Mouse (Mus musculus): ENCODE results near the gene Ube2q2. TPM values are rescaled to one million over a fixed set of nuclear protein-coding genes. Genes with fewer than 3 reads are reported as not detected.

Gene Ube2q2
- polyA plus RNA-seq, 1 experiment from 2014 or later, result 33.9 TPM

DNA sequence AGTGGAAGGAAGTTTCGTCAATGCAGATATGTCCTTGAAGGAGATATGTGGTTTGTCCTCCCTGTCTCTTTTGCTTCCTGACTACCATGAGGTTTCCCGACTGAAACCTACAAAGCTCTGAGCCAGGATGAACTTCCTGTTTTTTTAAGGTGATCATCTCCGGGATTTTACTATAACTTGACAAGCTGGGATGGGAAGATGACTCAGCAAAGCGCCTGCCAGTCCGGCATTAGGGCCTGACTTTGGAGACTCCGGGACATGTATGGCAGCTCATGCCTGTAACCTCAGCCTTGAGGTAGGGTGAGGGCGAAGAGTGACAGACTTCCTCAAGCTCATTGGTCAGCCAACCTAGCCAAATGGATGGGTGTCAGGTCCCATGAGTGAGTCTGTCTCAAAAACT, 22.9 kb upstream of the Ube2q2 start:
- DNase-seq (ENCODE audit: low read depth, low spot score) (no peak), ATAC-seq (no peak)
- no peak for TF ChIP-seq CTCF (IDR thresholded peaks at IDR 0.05)
- in situ Hi-C loops (cut with MboI; ENCODE audit: low pct_unique_long_range_greater_than_20kb), result no loop called here
- POLR2A ChIA-PET, result no interaction called here
- no peaks in the 10 kb centered on the region for H3K27me3 ChIP-seq
- CTCF ChIA-PET, result interaction anchor here (1.2 kb wide), 1 partner anchor 13 kb away, joined by 3 read pairs; no protein-coding TSS in a partner anchor

DNA sequence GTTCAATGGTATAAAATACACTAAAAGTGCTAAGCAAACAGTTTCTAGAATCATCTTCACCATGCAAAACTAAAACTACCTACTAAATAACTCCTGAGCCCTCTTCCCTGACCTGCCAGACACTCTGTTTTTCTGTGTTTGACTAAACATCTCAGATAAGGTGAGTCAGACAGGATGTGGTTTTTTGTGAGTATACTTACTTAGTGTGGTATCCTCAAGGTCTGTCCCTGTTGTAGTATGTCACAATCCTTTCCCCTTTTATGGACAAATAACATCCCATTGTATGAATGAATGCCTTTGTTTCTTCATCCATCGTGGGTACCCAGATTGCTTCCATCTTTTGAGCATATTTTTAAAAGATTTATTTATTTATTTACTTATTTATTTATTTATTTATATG, 22.4 kb upstream of the Ube2q2 start:
- in situ Hi-C loops (cut with MboI; ENCODE audit: low pct_unique_long_range_greater_than_20kb), result no loop called here
- ChIA-PET CTCF (no interaction called here), POLR2A (no interaction called here)
- ATAC-seq, result no peak
- no peak for TF ChIP-seq CTCF (IDR thresholded peaks at IDR 0.05)
- no peaks in the 10 kb centered on the region for H3K27me3 ChIP-seq
- DNase-seq (ENCODE audit: low read depth, low spot score), result no peak

DNA sequence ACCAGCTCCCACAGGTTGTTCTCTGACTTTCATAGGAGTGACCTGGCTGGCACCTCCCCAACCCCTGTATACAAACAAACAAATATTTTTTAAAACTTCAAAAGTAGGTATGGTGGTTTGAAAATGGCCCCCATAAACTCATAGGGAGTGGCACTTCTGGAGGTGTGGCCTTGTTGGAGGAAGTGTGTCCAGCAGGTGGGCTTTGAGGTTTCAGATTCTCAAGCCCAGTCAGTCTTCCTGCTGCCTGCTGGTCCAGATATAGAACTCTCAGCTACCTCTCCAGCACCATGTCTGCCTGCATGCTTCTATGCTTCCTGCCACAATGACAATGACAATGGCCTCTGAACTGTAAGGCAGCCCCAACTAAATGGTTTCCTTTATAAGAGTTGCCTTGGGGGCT, 16.8 kb upstream of the Ube2q2 start:
- no peak for DNase-seq (ENCODE audit: low read depth, low spot score)

GRCm38 (mm10) chr9:55136576-55136975, 12.1 kb upstream of the Ube2q2 start:
- no peak for TF ChIP-seq CTCF (IDR thresholded peaks at IDR 0.05)
- CTCF ChIA-PET, result no interaction called here
- POLR2A ChIA-PET, result no interaction called here
- no peak for DNase-seq (ENCODE audit: low read depth, low spot score)
- no peak for ATAC-seq
- in situ Hi-C loops (cut with MboI; ENCODE audit: low pct_unique_long_range_greater_than_20kb), result no loop called here
- no peaks in the 10 kb centered on the region for H3K27me3 ChIP-seq

More for the DNA sequence above, 16.8 kb upstream of the Ube2q2 start:
- ChIA-PET CTCF (no interaction called here), POLR2A (no interaction called here)
- ATAC-seq, result no peak
- in situ Hi-C loops (cut with MboI; ENCODE audit: low pct_unique_long_range_greater_than_20kb), result no loop called here
- H3K27me3 ChIP-seq, result no peaks in the 10 kb centered on the region
- TF ChIP-seq CTCF (IDR thresholded peaks at IDR 0.05), result no peak

- in situ Hi-C loops (cut with MboI; ENCODE audit: low pct_unique_long_range_greater_than_20kb), result no loop called here
- no peak for ATAC-seq
- no peaks in the 10 kb centered on the region for H3K27me3 ChIP-seq
- CTCF ChIA-PET, result no interaction called here
- TF ChIP-seq CTCF (IDR thresholded peaks at IDR 0.05), result no peak
- DNase-seq (ENCODE audit: low read depth, low spot score), result no peak
- POLR2A ChIA-PET, result no interaction called here
Observed at GRCm38 (mm10) chr9:55137112-55137511, 11.5 kb upstream of the Ube2q2 start.

GRCm38 (mm10) chr9:55139958-55140357, 8.7 kb upstream of the Ube2q2 start:
- DNase-seq (ENCODE audit: low read depth, low spot score), result no peak
- CTCF ChIA-PET, result no interaction called here
- peak; percentile 11 for TF ChIP-seq CTCF (IDR thresholded peaks at IDR 0.05)
- ATAC-seq, result no peak
- in situ Hi-C loops (cut with MboI; ENCODE audit: low pct_unique_long_range_greater_than_20kb), result no loop called here
- POLR2A ChIA-PET, result interaction anchor here (1.1 kb wide), 1 partner anchor 27 kb away, joined by 4 read pairs; no protein-coding TSS in a partner anchor
- no peaks in the 10 kb centered on the region for H3K27me3 ChIP-seq

GRCm38 (mm10) chr9:55149499-55150278, 1.0 kb downstream of the Ube2q2 start:
- POLR2A ChIA-PET, result interaction anchor here (1.1 kb wide), 1 partner anchor 20 kb away, joined by 3 read pairs; no protein-coding TSS in a partner anchor
- DNase-seq (ENCODE audit: low read depth, low spot score), result no peak
- ATAC-seq, result peak; percentile 63

DNA sequence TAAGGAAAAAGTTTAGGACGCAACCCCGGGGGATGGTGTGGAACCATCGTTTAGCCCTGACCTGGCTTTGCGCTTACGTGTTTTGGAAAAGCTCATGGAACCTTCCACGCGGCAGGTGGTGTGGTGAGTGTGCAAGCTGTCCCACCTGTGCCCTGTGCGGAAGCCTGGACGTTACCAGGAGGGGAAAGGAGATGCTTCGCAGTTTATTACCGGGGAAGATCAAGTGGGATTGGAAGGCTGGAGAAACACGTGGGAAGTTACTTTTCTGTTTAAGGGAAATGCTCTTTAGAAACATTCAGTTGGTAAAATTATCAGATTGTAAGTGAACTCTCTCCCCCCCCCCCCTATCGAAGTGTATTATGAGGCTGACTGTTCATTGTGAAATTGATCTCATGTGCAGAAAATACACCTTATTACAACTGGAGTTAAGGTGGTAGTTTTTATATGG, 1.6 kb downstream of the Ube2q2 start:
- peak; percentile 26 for ATAC-seq
- DNase-seq (ENCODE audit: low read depth, low spot score), result no peak
- in situ Hi-C loops (cut with MboI; ENCODE audit: low pct_unique_long_range_greater_than_20kb), result no loop called here
- ChIA-PET POLR2A (interaction anchor here (0.8 to 1.1 kb wide), 2 partner anchors 21 to 22 kb away, joined by 3 to 4 read pairs; no protein-coding TSS in a partner anchor), CTCF (interaction anchor here (1.2 to 1.5 kb wide), 2 partner anchors 14 to 18 kb away, joined by 3 read pairs; no protein-coding TSS in a partner anchor)
- no peak for TF ChIP-seq CTCF (IDR thresholded peaks at IDR 0.05)
- no peaks in the 10 kb centered on the region for H3K27me3 ChIP-seq

More at GRCm38 (mm10) chr9:55149499-55150278, 1.0 kb downstream of the Ube2q2 start:
- no peaks in the 10 kb centered on the region for H3K27me3 ChIP-seq
- in situ Hi-C loops (cut with MboI; ENCODE audit: low pct_unique_long_range_greater_than_20kb), result no loop called here
- CTCF ChIA-PET, result no interaction called here
- TF ChIP-seq CTCF (IDR thresholded peaks at IDR 0.05), result no peak

DNA sequence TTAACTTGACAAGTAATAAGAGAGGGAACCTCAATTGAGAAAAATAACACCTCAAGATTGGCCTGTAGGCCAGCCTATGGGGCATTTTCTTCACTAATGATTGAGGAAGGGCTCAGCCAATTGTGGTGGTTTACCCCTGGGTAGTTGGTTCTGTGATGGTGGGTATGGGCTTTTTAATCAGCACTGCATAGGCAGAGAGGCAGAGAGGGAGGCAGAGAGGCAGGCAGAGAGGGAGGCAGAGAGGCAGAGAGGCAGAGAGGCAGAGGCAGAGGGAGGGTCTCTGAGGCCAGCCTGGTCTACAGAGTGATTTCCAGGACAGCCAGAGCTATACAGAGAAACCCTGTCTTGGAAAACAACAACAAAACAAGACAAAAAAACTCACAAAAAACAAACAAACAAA, 2.4 kb downstream of the Ube2q2 start:
- no peak for ATAC-seq
- no peak for TF ChIP-seq CTCF (IDR thresholded peaks at IDR 0.05)
- ChIA-PET CTCF (interaction anchor here (1.2 to 1.5 kb wide), 2 partner anchors 13 to 17 kb away, joined by 3 read pairs; no protein-coding TSS in a partner anchor), POLR2A (interaction anchor here (0.8 kb wide), 1 partner anchor 21 kb away, joined by 4 read pairs; no protein-coding TSS in a partner anchor)
- in situ Hi-C loops (cut with MboI; ENCODE audit: low pct_unique_long_range_greater_than_20kb), result no loop called here
- H3K27me3 ChIP-seq, result no peaks in the 10 kb centered on the region
- no peak for DNase-seq (ENCODE audit: low read depth, low spot score)

DNA sequence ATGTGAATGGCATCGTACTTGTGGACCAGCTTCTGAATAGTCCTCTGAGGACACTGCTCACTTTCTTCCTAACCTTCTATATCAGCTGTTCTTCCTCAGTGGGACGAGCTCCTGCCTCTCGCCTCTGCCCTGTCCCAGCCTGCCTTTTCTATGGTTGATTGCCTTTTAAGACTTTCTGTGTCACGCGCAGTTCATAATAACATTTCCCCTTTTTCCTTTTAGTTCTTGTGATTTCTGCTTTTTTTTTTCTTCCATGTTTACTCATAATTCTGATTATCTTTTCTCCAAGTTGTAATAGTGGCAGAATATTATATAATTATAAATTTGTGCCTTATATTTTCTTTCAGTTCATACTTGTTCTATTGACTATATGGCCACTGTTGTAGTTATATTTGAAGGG, 4.3 kb downstream of the Ube2q2 start:
- no peak for ATAC-seq
- CTCF ChIA-PET, result interaction anchor here (0.8 to 2.4 kb wide), 2 partner anchors 18 to 142 kb away, joined by 3 to 7 read pairs; no protein-coding TSS in a partner anchor
- H3K27me3 ChIP-seq, result no peaks in the 10 kb centered on the region
- POLR2A ChIA-PET, result no interaction called here
- no peak for DNase-seq (ENCODE audit: low read depth, low spot score)
- no peak for TF ChIP-seq CTCF (IDR thresholded peaks at IDR 0.05)
- in situ Hi-C loops (cut with MboI; ENCODE audit: low pct_unique_long_range_greater_than_20kb), result no loop called here
